Mouse (Mus musculus): Measurements from ENCODE around the gene Gabarapl1. TPM values are rescaled to one million over a fixed set of nuclear protein-coding genes. Genes with fewer than 3 reads are reported as not detected.
A peak's percentile ranks its signal among the peaks of the same experiment; 100 is the strongest.

Gene Gabarapl1
- polyA plus RNA-seq, 1 experiment from 2014 or later: 55.4 TPM

GRCm38 (mm10) chr6:129515068-129515467 is 17.9 kb upstream of the Gabarapl1 start:
- Histone ChIP-seq H3K9ac (no peak overlapping the region), H3K27me3 (no peaks in the 10 kb centered on the region), H3K27ac (no peak overlapping the region), H3K9me3 (no peaks in the 10 kb centered on the region), H3K4me1 (peaks cover 11% of the 10 kb centered on the region; the same call in 1 of the 2 replicates), H3K4me3 (no peak overlapping the region), H3K4me2 (replicated peaks) (no peak overlapping the region), H3K36me3 (no peaks in the 10 kb centered on the region)
- no peak for ATAC-seq (ENCODE audit: low FRiP score, low read depth)
- 90% methylated on average over 3 of the region's 3 CpGs for WGBS

GRCm38 (mm10) chr6:129516388-129516787 is 16.6 kb upstream of the Gabarapl1 start:
- WGBS: 88% methylated on average over 10 of the region's 10 CpGs

GRCm38 (mm10) chr6:129517752-129518408 is 15.1 kb upstream of the Gabarapl1 start:
- no peaks in the 10 kb centered on the region for H3K36me3 ChIP-seq
- no peak overlapping the region for H3K4me2 ChIP-seq (replicated peaks)
- peaks cover 3% of the 10 kb centered on the region; the same call in 1 of the 2 replicates for H3K4me1 ChIP-seq
- 48% methylated on average over 2 of the region's 2 CpGs for WGBS
- no peak overlapping the region for H3K9ac ChIP-seq
- H3K9me3 ChIP-seq: no peaks in the 10 kb centered on the region
- H3K27me3 ChIP-seq: no peaks in the 10 kb centered on the region
- peak; percentile 66; the same call in 1 of the 2 replicates for ATAC-seq (ENCODE audit: low FRiP score, low read depth)
- H3K4me3 ChIP-seq: no peak overlapping the region
- H3K27ac ChIP-seq: no peak overlapping the region

More at GRCm38 (mm10) chr6:129516388-129516787, 16.6 kb upstream of the Gabarapl1 start:
- H3K4me1 ChIP-seq: peaks cover 11% of the 10 kb centered on the region; the same call in 1 of the 2 replicates
- no peak overlapping the region for H3K9ac ChIP-seq
- H3K36me3 ChIP-seq: no peaks in the 10 kb centered on the region
- H3K27me3 ChIP-seq: no peaks in the 10 kb centered on the region
- H3K4me2 ChIP-seq (replicated peaks): no peak overlapping the region
- ATAC-seq (ENCODE audit: low FRiP score, low read depth): no peak
- H3K4me3 ChIP-seq: no peak overlapping the region
- H3K9me3 ChIP-seq: no peaks in the 10 kb centered on the region
- H3K27ac ChIP-seq: no peak overlapping the region

GRCm38 (mm10) chr6:129526069-129526468 is 6.9 kb upstream of the Gabarapl1 start:
- H3K9ac ChIP-seq: no peak overlapping the region
- no peak for ATAC-seq (ENCODE audit: low FRiP score, low read depth)

GRCm38 (mm10) chr6:129527416-129527815 is 5.5 kb upstream of the Gabarapl1 start:
- peaks cover under 1% of the 10 kb centered on the region for H3K4me1 ChIP-seq
- no peak overlapping the region for H3K27ac ChIP-seq
- no peak overlapping the region for H3K4me2 ChIP-seq (replicated peaks)
- ATAC-seq (ENCODE audit: low FRiP score, low read depth): no peak
- no peak overlapping the region for H3K4me3 ChIP-seq
- 89% methylated on average over 2 of the region's 2 CpGs for WGBS
- no peak overlapping the region for H3K9ac ChIP-seq
- H3K36me3 ChIP-seq: no peaks in the 10 kb centered on the region
- H3K27me3 ChIP-seq: no peaks in the 10 kb centered on the region
- no peaks in the 10 kb centered on the region for H3K9me3 ChIP-seq

More at GRCm38 (mm10) chr6:129526069-129526468, 6.9 kb upstream of the Gabarapl1 start:
- Histone ChIP-seq H3K4me3 (no peak overlapping the region), H3K27me3 (no peaks in the 10 kb centered on the region), H3K9me3 (no peaks in the 10 kb centered on the region), H3K36me3 (no peaks in the 10 kb centered on the region), H3K4me1 (no peaks in the 10 kb centered on the region), H3K27ac (no peak overlapping the region), H3K4me2 (replicated peaks) (no peak overlapping the region)

- H3K4me2 ChIP-seq (replicated peaks): no peak overlapping the region
- 77% methylated on average over 1 of the region's 1 CpGs for WGBS
- no peak overlapping the region for H3K27ac ChIP-seq
- peaks cover 7% of the 10 kb centered on the region for H3K4me1 ChIP-seq
- H3K36me3 ChIP-seq: no peaks in the 10 kb centered on the region
- H3K9me3 ChIP-seq: no peaks in the 10 kb centered on the region
- no peak for ATAC-seq (ENCODE audit: low FRiP score, low read depth)
- no peaks in the 10 kb centered on the region for H3K27me3 ChIP-seq
- no peak overlapping the region for H3K4me3 ChIP-seq
- H3K9ac ChIP-seq: no peak overlapping the region
These were observed 3.4 kb upstream of the Gabarapl1 start for GRCm38 (mm10) chr6:129529605-129530004.

- no peak for ATAC-seq (ENCODE audit: low FRiP score, low read depth)
These were observed 2.7 kb upstream of the Gabarapl1 start for GRCm38 (mm10) chr6:129530261-129530660.

GRCm38 (mm10) chr6:129532556-129532941 is 411 bp upstream of the Gabarapl1 start:
- Histone ChIP-seq H3K4me1 (peaks cover 22% of the 10 kb centered on the region), H3K36me3 (0 out of 2 replicates have a peak, but pooled peaks cover 1% of the 10 kb centered on the region), H3K27ac (no peak overlapping the region), H3K4me2 (replicated peaks) (peak overlapping the region; percentile 86), H3K4me3 (peak overlapping the region; percentile 86), H3K9ac (peak overlapping the region; percentile 76; the same call in 1 of the 2 replicates), H3K27me3 (no peaks in the 10 kb centered on the region), H3K9me3 (no peaks in the 10 kb centered on the region)
- WGBS: 34% methylated on average over 7 of the region's 7 CpGs
- ATAC-seq (ENCODE audit: low FRiP score, low read depth): peak; percentile 38; the same call in 1 of the 2 replicates

More at GRCm38 (mm10) chr6:129530261-129530660, 2.7 kb upstream of the Gabarapl1 start:
- Histone ChIP-seq H3K27ac (no peak overlapping the region), H3K4me2 (replicated peaks) (no peak overlapping the region), H3K9ac (no peak overlapping the region), H3K9me3 (no peaks in the 10 kb centered on the region), H3K4me3 (no peak overlapping the region), H3K4me1 (peaks cover 14% of the 10 kb centered on the region), H3K36me3 (no peaks in the 10 kb centered on the region), H3K27me3 (no peaks in the 10 kb centered on the region)

- 15% methylated on average over 9 of the region's 9 CpGs for WGBS
- Histone ChIP-seq H3K9me3 (no peaks in the 10 kb centered on the region), H3K4me2 (replicated peaks) (peak overlapping the region; percentile 86), H3K27ac (no peak overlapping the region), H3K4me3 (peak overlapping the region; percentile 86), H3K9ac (peak overlapping the region; percentile 76), H3K36me3 (peaks cover 16% of the 10 kb centered on the region), H3K27me3 (no peaks in the 10 kb centered on the region), H3K4me1 (peaks cover 22% of the 10 kb centered on the region)
- ATAC-seq (ENCODE audit: low FRiP score, low read depth): peak; percentile 21; the same call in 1 of the 2 replicates
These were observed 1.1 kb downstream of the Gabarapl1 start for GRCm38 (mm10) chr6:129534057-129534456.

- Histone ChIP-seq H3K4me2 (replicated peaks) (peak overlapping the region; percentile 86), H3K36me3 (peaks cover 23% of the 10 kb centered on the region), H3K9ac (0 out of 2 replicates have a peak overlapping the region, but pooled peaks have one; percentile 76), H3K4me3 (peak overlapping the region; percentile 86), H3K4me1 (peaks cover 22% of the 10 kb centered on the region), H3K27me3 (no peaks in the 10 kb centered on the region), H3K9me3 (no peaks in the 10 kb centered on the region), H3K27ac (no peak overlapping the region)
- WGBS: 39% methylated on average over 4 of the region's 4 CpGs
- no peak for ATAC-seq (ENCODE audit: low FRiP score, low read depth)
These were observed 1.7 kb downstream of the Gabarapl1 start for GRCm38 (mm10) chr6:129534627-129535190.

GRCm38 (mm10) chr6:129535723-129536122 is 2.8 kb downstream of the Gabarapl1 start:
- Histone ChIP-seq H3K4me2 (replicated peaks) (no peak overlapping the region; the same call in 1 of the 2 replicates), H3K27ac (no peak overlapping the region)
- 78% methylated on average over 4 of the region's 4 CpGs for WGBS

GRCm38 (mm10) chr6:129538555-129538954 is 5.6 kb downstream of the Gabarapl1 start:
- no peak for ATAC-seq (ENCODE audit: low FRiP score, low read depth)
- Histone ChIP-seq H3K4me1 (peaks cover 18% of the 10 kb centered on the region), H3K36me3 (peaks cover 53% of the 10 kb centered on the region), H3K9ac (no peak overlapping the region), H3K27ac (no peak overlapping the region), H3K9me3 (no peaks in the 10 kb centered on the region), H3K4me3 (no peak overlapping the region), H3K27me3 (no peaks in the 10 kb centered on the region), H3K4me2 (replicated peaks) (no peak overlapping the region)
- whole genome bisulfite sequencing: 89% methylated on average over 6 of the region's 6 CpGs

More at GRCm38 (mm10) chr6:129535723-129536122, 2.8 kb downstream of the Gabarapl1 start:
- H3K27me3 ChIP-seq: no peaks in the 10 kb centered on the region
- H3K4me1 ChIP-seq: peaks cover 22% of the 10 kb centered on the region
- peaks cover 33% of the 10 kb centered on the region for H3K36me3 ChIP-seq
- ATAC-seq (ENCODE audit: low FRiP score, low read depth): no peak
- no peak overlapping the region for H3K9ac ChIP-seq
- no peak overlapping the region for H3K4me3 ChIP-seq
- H3K9me3 ChIP-seq: no peaks in the 10 kb centered on the region
